Mouse (Mus musculus): ENCODE measurements around the gene Wdr26.

DNA sequence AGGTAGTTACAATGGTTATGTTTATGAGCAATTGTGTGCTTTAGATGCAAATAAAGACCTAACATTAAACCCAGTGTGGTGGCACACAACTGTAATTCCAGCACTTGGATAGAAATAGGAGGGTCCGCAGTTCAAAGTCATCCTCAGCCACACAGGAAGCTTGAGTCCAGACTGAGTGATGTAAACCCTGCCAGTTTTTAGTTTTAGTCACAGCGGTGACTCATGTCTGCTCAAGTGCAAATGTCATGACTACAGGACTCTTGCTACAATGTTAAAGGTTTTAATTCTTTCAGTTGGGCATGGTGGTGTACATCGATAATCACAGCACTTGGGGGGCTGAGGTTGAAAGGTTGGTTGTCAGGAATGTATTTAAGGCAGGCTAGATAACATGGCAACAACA, 85.9 kb downstream of the Wdr26 start:
- TF ChIP-seq POLR2A (IDR thresholded peaks at IDR 0.05; ENCODE audit: low read depth, low read length) (no peak), CTCF (IDR thresholded peaks at IDR 0.05; ENCODE audit: extremely low read depth, insufficient read length, insufficient replicate concordance, low read depth, low read length) (no peak)
